Mouse (Mus musculus): ENCODE data around the gene Inhbb.
A peak's percentile ranks its signal among the peaks of the same experiment; 100 is the strongest.

Gene Inhbb

DNA sequence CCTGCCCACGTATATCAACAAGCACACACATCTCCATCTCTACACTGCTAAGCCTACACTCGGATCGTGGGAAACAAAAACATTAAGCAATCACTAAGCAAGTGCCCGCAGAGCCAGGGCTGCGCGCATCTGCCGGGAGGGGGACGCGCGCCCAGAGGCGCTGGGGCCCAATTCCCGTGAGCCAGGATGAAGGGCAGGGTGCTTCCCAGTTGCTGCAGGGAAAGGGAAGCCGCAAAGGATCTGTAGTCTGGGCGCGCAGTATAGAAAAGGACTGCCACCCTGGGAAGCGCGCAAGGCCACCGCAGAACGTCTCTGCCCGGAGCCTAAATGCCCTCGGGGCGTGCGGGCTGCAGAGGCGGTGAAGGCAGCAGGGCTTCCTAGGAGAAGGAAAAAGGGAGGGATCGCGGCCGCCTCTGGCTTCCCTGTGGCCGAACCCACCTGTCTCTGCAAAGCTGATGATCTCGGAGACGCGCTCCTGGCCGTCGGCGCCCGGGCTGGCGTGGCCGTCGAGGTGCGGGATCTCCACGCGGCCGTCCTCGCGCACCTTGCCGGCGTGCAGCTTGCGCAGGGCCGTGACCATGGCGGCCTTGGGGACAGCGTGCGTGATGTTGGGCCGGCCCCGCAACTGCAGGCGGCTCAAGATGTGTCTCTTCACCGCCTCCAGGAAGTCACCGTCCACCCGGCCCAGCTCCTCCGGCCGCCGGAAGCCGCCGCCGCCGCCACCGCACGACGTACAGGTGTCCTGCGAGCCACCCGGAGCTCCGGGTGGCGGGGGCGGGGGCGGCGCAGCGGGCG, 1.7 kb downstream of the Inhbb start:
- 0 out of 2 replicates have a peak, but pooled peaks have one; percentile 16 for ATAC-seq (ENCODE audit: low TSS enrichment)

DNA sequence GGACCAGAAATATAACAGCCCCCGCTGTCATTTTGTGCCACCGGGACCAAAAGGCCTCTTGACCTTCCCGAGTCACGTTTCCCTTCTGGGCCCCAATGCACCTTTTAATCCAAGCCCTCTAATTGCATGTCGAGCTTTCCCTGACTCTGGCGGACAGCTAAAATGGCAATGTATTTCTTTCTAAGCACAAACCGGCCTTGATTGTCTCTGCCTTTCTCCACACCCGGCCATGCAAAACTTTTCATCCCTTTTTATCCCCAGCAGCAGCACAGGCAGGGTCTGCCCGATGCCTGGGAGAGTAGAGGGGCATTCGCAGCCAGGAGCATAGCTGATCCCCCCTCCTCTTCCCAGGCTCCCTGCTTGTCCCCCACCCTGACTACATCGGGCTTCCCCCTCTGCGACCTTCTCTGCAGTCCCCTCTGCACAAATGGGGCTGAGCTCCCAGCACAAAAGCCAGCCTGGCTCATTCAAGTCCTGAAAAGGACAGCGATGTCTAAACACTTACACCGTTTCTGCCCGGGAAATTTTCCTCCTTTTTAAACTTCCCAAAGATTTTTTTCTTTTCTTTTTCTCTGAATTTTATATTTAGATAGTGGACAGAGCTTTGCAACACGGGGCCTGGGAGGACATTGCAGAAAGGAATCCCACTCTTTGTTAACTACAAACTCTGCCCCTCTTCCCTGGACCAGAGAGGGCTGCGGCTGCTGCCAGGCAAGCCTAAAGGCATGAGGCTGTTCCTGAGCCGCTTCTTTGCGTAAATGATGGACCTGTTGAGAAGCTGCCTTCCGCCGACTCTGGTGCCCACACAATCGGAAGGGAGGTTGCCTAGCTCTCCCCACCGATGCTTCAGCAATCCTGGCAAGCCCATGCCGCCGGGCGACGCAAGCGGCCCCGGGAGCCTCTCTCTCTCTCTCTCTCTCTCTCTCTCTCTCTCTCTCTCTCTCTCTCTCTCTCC, 2.6 kb downstream of the Inhbb start:
- ATAC-seq (ENCODE audit: low TSS enrichment), result peak; percentile 30; the same call in 1 of the 2 replicates

DNA sequence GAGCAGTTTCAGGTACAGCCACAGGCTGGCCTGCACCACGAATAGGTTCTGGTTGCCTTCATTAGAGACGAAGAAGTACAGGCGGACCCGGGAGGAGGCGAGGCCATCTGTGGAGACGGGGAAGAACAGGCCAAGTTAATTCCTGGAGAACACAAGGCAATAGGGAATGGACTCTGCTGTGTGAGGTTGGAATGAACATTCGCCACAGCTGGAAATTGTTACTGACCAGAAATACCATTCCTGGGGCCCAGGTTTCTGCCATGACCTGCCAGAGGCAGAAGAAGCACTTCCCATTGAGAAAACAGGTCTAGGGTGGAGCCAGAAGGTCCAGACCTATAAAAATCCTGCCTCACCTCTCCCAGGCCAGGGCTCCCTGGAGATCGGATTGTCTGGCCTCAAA, 4.1 kb downstream of the Inhbb start:
- ATAC-seq (ENCODE audit: low TSS enrichment), result no peak

DNA sequence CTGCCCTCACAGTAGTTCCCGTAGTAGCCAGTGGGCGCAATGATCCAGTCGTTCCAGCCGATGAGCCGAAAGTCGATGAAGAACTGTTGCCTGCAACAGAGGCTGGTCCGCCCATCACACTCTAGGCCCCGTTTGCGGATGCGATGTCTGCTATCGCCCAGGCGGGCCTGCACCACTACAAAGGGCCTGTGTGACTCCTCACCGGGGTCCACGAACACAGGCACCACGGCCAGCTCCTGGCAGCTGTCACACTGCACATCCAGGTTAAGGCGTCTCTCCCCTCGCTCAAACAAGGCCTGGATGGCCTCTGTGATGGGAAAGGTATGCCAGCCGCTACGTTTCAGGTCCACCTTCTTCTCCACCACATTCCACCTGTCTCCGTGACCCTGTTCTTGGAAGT, 4.5 kb downstream of the Inhbb start:
- no peak for ATAC-seq (ENCODE audit: low TSS enrichment)

DNA sequence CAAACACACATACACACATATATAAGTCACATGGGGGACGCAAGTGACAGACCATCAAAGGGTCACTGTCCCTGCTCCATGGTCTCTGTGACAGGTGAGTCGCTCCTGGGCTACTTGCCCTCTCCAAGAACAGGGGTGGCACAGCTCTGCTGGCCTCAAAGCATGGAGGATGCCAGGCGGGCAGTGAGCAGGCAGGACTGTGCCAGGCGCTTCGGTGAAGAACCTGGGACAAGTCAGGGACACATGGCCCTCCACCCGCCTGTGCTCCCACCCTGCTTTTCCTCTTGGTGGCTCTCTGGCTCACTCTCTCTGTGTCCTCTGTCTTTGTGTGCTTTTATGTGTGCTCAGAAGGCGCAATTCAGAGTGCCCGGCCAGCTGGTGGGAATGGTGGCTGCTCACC, 5.4 kb downstream of the Inhbb start:
- no peak for ATAC-seq (ENCODE audit: low TSS enrichment)

DNA sequence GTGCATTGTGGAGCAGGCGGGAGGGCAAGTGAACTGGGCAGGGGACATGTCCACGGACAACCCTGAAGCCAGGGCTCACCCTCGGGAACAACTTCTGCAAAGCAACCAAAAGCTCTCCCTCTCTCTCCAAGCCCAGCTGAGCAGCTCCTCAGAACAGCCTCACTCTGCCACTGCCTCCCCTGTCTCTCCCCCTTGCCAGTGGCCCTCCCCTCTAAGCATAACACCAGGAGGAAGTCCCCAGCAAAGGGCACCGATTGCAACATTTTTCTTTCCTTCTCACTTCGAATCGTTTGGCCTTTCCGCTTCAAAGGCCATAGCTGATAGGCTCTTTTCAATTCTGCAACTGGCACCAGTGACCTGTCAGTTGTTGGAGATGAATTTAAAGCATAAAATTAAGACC, 5.9 kb downstream of the Inhbb start:
- ATAC-seq (ENCODE audit: low TSS enrichment), result no peak

DNA sequence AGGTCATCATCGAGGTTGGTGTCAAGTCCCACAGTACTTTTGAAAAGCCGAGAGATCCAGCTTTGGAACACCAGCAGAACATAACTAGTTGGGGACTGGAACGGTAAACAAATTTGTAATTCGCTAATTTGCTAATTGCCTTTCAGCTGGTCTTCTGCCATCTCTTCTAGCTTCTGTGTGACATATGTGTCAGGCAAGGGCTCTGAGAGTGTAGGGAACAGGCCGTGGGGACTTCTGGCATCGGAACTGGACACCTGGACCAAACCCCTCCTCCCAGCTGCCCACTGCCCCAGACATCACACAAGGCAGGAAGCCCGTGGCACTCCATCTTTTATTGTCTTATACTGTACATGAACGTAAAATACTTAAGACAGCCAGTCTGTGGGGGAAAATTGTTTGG, 6.9 kb downstream of the Inhbb start:
- ATAC-seq (ENCODE audit: low TSS enrichment), result no peak

DNA sequence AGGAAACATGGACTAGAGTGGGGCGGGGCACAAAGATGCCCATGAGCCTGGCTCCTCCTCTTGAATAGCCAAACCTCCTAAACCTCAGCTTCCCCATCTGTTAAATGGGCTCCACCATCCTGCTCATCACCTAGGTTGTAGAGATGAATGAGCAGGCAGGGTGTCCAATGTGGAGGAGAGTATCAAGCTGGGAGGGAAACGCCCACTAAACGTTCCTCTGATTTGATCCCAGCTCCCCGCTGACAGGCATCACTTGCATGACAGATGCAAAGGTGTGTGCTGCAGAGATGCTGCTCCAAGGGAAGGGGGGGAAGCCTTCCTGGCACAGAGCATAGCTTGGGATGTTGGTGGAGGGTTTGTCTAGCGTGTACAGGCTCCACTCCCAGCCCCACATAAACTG, 11.4 kb downstream of the Inhbb start:
- ATAC-seq (ENCODE audit: low TSS enrichment), result no peak

DNA sequence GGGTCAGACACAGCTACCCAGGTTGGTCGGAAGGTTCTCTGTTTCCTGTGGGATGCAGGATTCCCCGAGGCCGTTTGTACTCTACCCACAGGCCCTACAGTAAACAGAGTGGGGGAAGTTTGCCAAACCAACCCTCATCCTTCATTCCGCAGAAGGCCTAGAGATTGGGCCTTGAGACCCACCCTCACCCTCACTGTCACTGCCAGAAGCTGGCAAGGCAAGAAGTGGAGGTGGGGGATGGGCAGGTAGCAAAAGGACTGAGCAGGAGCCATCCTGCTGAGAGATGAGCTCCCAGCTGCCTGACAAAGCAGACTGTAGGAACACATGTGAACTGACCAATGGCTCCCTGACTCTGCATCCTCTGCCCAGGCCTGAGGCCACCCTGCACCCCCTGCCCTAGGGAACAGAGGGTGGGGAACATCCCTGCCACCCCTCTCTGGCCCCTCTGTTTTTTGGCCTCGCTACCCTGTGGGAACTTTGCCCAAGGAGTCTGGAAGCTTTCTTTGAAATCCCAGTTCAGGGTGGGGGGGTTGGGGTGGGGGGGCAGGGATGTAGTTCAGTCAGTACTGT, 12.4 kb downstream of the Inhbb start:
- no peak for ATAC-seq (ENCODE audit: low TSS enrichment)

DNA sequence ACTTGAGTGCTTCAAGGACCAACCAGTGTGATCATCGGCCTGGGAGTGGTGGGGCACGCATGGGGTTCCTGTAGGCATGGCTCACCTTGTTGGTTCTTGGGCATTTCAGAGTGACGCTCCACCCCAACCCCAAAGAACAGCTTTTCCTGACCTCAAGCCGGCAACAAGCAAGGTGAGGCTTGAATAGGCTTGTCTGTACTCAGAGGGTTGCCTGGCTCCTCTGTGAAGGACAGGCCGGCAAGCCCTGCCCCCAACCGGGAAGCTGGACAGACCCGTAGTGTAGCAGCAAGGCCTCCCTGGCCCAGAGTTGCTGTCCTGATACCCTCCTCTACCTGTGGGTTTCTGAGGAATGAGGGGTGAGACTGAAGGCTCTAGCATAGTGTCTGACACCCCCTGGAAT, 12.9 kb downstream of the Inhbb start:
- ATAC-seq (ENCODE audit: low TSS enrichment), result no peak

DNA sequence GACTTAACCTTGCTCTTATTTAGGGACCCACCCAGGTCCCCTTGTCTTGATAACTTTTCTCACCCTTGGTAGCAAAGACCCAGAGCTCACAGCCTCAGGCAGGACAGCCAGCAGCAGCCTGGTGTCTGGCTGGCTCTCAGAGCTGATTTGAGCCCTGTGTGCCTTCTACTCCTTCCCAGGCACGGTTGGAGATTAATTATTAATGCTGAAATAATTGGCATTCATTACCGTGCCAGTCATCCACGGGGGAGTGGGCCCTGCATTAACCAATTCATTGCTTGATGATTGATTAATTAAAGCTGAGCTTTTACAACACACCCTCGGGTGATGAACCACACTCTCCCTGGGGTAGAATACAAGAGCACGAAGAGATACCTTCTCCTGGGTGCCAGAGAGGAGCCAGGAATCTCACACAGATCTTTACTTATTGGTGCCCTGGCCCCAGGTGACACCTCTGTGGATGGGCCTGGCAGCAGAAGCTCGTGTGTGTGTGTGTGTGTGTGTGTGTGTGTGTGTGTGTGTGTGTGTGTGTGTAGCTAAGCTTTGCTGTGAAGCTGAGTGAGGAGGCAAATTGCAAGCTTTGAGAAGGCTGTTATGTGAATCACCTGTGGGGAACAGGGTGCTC, 14.2 kb downstream of the Inhbb start:
- no peak for ATAC-seq (ENCODE audit: low TSS enrichment)

DNA sequence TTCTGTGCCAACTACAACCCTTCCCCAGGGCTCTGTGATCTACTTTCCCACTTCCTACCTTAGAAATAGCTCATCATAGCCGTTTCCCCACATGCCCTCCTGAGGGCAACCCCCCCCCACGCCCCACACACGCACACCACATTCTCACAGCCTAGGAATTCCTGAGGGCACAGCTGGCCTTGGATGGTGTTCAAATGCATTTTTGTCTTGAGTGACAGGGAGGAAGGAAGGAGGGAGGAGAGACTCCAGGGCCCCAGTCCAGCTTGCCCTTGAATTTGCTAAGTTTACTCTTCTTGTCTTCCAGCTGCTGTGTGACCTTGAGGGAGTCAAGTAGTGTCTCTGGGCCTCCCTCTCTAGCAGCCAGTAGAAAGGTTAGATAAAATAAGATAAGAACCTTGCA, 17.2 kb downstream of the Inhbb start:
- ATAC-seq (ENCODE audit: low TSS enrichment), result no peak

DNA sequence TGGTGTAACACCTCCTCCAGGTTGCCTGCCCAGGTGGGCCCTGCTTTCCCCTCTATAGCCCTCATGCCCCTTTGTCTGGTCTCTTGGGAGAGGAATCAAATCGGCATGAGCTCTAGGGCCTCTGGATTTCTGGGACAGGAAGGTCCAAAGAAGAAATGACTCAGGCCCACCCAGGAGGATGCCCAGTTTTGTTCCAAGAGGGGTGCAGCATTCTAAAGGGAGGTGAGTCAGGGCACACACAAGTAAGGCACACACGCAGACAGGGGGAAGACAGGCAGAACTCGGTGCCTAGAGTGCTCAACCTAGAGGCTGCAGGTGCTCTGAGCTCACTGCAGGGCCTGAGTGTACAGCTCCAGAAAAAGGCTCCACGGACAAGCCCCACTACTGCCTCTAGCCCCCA, 17.7 kb downstream of the Inhbb start:
- no peak; the same call in 1 of the 2 replicates for ATAC-seq (ENCODE audit: low TSS enrichment)

DNA sequence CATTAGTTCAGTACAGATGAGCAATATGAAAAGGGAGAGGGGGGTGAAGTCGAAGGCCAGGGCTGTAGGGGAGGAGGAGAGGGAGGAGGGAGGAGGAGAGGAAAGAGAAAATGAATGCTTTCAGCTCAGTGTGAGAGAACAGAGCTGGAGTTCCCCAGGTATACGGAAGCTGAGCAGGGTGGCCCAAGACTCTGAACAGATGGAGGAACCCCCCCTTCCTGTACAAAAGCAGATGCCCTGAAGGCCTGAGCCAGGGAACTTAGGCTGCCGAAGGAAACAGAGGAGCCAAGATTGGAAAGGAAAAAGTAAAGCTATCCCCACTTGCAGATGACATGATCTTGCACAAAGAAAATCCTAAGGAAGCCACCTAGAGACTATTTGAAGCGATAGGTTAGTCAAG, 20.8 kb downstream of the Inhbb start:
- ATAC-seq (ENCODE audit: low TSS enrichment), result no peak

DNA sequence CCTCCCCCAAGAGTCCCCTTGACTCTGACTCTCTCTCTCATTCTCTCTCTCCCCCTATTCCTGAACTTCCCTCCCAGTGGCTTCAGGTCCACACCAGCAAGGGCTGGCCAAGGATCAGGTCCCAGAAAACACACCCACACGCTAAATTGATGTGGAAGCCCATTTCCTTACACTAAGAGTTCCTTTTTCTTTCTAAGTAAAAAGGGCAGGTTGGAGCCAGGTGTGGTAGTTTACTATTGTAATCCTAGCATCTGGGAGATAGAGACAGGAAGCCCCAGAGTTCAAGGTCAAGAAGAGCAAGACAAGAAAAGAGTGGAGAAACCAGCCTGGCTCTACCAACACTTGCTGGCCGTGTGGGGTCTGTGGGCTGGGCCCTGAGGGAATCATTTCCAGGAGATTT, 23.4 kb downstream of the Inhbb start:
- no peak for ATAC-seq (ENCODE audit: low TSS enrichment)

DNA sequence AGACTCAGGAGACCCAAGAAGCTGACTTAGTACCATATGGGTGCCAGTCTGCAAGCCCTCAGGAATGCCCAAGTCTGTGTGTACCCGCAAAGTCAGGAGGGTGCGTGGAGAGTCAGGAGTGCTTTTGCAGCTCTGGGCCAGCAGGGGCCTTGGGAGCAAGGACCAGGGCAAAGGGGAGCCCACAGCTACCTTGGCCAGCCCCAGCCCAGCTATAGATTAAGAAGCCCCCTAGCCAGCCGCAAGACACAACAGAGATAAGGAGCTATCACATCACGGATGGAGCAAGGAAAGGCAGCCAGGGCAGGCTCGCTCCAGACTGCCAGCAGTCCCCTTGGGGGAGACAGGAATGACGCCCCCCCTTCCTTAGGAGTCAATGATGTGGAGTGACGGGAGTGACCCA, 24.2 kb downstream of the Inhbb start:
- ATAC-seq (ENCODE audit: low TSS enrichment), result no peak

DNA sequence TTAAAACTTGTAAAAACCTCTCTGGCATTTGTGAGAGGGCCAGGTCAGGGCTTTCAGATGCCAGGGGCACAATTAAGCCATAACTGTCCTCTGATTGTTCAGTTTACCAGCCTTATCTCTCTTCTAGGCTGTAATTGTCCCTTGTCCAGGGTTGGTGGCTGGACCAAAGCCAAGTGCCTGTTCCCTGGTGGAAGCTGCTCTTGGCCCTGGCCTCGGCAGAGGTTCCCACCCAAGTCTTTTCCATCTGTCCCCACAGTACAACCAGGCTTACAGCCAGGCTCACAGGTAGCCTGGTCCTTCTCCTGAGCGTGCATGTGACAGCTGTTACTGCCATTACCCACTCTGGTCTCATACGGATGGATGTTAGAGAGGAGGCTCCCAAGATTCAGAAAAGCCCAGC, 30.7 kb downstream of the Inhbb start:
- ATAC-seq (ENCODE audit: low TSS enrichment), result no peak

DNA sequence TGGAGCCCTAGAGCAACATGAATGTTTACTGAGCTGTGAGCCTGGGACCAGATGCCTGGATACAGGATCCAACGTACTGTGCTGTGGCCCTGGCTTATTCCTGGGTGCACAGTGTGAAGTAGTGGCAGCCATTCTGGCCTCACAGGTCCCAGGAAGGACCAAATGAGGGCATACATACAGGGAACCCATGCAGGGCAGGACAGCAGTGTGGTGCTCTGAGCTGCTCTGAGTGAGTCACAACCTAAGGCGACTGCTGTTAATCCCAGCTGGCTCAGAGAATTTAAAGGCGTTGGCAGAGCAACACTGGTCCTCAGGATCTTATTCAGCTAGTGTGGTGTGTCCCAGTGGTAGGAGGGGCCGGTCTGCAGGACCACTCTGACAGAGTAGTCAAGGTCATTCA, 31.4 kb downstream of the Inhbb start:
- ATAC-seq (ENCODE audit: low TSS enrichment), result peak; percentile 42; the same call in 1 of the 2 replicates

DNA sequence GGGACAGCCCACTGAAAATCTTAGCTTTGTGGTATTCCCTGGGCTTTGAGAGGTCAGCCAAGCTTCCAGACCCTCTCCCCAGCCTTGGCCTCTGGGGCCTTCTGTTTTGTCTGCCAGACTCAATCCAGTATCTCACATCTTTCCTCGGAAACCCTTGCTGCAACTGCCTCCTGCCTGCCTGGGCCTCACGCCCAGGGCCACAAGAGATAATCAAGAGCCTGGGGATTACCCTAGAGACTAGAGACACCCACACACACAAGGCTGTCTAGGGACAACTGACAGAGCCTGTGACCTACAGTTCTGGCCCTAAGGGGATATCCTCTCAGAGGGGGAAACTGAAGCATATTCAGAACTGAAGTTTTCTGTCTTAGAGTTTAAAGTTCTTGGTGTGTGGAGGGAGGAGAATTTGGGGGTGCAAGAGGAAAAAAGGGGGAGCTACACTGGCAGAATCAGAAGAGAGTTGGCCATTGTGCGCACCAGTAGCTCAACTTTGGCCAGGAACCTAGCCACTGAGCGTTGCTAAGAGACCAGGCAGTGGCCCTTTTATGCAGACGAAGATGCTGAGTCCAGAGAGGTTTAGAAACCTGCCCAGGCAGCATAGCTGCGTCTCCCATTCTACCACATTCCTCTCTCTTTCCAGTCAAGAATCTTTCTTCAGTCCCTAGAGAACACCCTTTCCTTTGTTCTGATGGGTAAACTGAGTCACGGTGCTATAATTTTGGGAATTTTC, 32.1 kb downstream of the Inhbb start:
- ATAC-seq (ENCODE audit: low TSS enrichment), result peak; percentile 43; the same call in 1 of the 2 replicates

DNA sequence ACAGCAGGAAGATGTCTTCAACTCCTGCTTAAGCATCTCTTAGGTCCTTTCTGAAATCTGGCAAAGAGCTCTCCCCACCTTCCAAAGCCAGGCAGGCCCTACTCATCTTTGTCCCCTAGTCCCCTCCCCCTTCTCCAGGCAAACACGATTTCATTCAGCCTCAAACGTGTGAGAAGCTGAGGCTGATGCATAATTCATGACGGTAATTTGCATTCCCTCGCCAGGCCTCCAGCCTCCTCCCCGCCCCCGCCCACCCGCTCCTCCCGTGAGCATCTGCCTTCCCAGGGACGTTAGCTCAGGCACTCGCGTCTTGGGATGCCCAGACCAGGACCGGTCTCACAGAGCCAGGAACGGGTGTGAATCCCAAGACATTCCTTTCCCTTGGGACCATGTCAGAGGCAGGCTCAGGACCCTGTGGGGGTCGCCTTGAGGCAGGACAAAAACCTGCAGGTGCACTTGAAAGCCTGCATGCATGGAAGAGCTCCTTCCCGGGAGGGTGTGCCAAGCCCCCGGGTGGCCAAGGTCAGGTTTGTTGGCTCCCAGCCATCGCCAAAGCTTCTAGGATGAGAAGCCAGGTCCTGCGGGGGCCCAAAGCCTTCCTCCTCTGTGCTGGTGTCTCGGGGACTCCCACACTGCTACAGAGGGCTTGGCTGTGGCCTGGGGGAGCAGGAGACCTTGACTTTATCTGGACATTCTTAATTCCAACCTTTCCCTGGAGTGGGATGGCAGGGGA, 33.2 kb downstream of the Inhbb start:
- ATAC-seq (ENCODE audit: low TSS enrichment), result peak; percentile 83

DNA sequence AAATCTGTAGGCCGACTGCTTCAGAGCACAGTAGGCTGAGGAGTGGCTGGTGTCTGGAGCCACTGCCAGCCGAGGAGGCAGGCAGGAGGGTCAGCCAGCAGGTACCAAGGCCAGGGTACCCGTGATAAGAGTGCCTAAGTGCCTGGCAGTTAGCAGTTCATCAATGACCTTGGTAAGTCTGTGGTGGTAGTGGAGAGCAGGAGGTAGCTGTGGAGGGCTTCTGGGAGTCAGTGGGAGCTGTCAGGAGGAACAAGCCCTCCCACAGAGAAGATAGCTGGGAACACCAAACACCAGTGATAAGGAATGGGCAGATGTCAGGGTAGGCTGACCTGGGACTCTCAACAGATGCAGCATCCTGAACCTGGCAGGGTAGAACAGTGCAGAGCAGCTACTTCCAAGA, 35.7 kb downstream of the Inhbb start:
- no peak for ATAC-seq (ENCODE audit: low TSS enrichment)

All from frontal cortex, adult (tissue).